Mouse (Mus musculus) brain, embryonic 14.5 days (tissue): ENCODE measurements around the gene Ffar1.

Experiments
- CTCF ChIP-seq: fragments of 200-500 bp; IDR thresholded peaks from 2 replicates; pipeline ENCODE4 v1.5.1; 2012; ENCODE audit warnings: inconsistent platforms, mild to moderate bottlenecking, moderate library complexity, borderline replicate concordance; ENCODE audit not compliant: insufficient read depth, insufficient read length; ENCODE audit errors: extremely low read depth
- POLR2A ChIP-seq: fragments of 200-500 bp; IDR thresholded peaks from 2 replicates; pipeline ENCODE4 v1.6.1; 2012; ENCODE audit warnings: mild to moderate bottlenecking, inconsistent platforms, borderline replicate concordance; ENCODE audit not compliant: poor library complexity, insufficient read depth, insufficient read length, severe bottlenecking; ENCODE audit errors: extremely low read depth

DNA sequence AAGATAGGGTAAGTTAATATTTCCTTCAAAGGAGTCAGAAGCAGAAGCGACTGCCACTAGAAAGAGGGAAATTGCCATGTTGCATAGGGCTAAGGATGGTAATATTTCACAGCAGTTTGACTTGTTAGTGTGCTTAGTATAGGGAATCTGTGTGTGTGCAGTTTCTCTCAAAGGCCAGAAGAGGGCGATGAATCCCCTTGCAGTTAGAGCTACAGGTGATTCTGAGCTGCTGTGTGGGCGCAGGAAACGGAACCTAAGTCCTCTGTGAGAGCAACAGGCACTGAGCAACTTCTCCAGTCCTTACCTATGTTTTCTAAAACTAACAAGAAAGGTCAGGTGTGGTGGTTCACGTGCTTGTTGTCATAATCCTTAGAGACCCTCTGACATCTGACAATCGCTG, 51.0 kb downstream of the Ffar1 start:
- no peak for TF ChIP-seq CTCF
- no peak for TF ChIP-seq POLR2A
